Mouse (Mus musculus) heart, postnatal 0 days (tissue): ENCODE measurements around the gene Rpl3. TPM values are rescaled to one million over a fixed set of nuclear protein-coding genes. Genes with fewer than 3 reads are reported as not detected.

Experiments used
- ATAC-seq: fragments of 200-750 bp; cut with Nextera tagmentation; 2 replicates; pipeline ENCODE4 v1.8.0; 2017; ENCODE audit warnings: low read depth, moderate number of reproducible peaks, moderate library complexity; ENCODE audit not compliant: insufficient read depth
- DNase-seq: peaks from one replicate; pipeline ENCODE4 v3.0.0-alpha.2; 2016; ENCODE audit warnings: low spot score
- H3K27ac ChIP-seq: fragments of 300-500 bp; sonication (generic); 2 replicates; pipeline ENCODE4 v1.5.1; 2014; ENCODE audit warnings: low read depth, mild to moderate bottlenecking
- H3K27me3 ChIP-seq: fragments of 300-500 bp; sonication (generic); 2 replicates; pipeline ENCODE4 v1.6.1; 2014; ENCODE audit warnings: low read length, mixed read lengths; ENCODE audit not compliant: control insufficient read depth, insufficient read depth
- H3K36me3 ChIP-seq: fragments of 300-500 bp; sonication (generic); replicated peaks from 2 replicates; pipeline ENCODE4 v1.6.1; 2014; ENCODE audit warnings: low read length, mixed read lengths; ENCODE audit not compliant: control insufficient read depth, insufficient read depth
- H3K4me1 ChIP-seq: fragments of 300-500 bp; sonication (generic); 2 replicates; pipeline ENCODE4 v1.6.1; 2014; ENCODE audit warnings: antibody characterized with exemption; ENCODE audit not compliant: control insufficient read depth, insufficient read depth
- H3K4me2 ChIP-seq: fragments of 300-500 bp; sonication (generic); 2 replicates; pipeline ENCODE4 v1.6.1; 2014; ENCODE audit warnings: low read depth, mild to moderate bottlenecking, low read length, moderate library complexity
- H3K4me3 ChIP-seq: fragments of 300-500 bp; sonication (generic); 2 replicates; pipeline ENCODE4 v1.5.1; 2014; ENCODE audit warnings: low read depth, low read length
- H3K9ac ChIP-seq: fragments of 300-500 bp; sonication (generic); replicated peaks from 2 replicates; pipeline ENCODE4 v1.6.1; 2014; ENCODE audit warnings: low read depth, low read length, mixed read lengths
- H3K9me3 ChIP-seq: fragments of 300-500 bp; sonication (generic); replicated peaks from 2 replicates; pipeline ENCODE4 v1.6.1; 2016; ENCODE audit warnings: low read length; ENCODE audit not compliant: control insufficient read depth
- CTCF ChIP-seq: IDR thresholded peaks from 2 replicates; pipeline ENCODE4 v1.5.1; 2016; ENCODE audit warnings: antibody characterized with exemption, control low read depth, low read depth
- EP300 ChIP-seq: IDR thresholded peaks from 2 replicates; pipeline ENCODE4 v1.6.1; 2016; ENCODE audit warnings: antibody characterized with exemption, low read depth
- WGBS: fragments of 180-500 bp; shearing (Covaris S2); extraction: QIAGEN DNeasy Blood & Tissue Kit; methylation state at CpG from one replicate; pipeline ENCODE4 v1.1.7; 2014; 5-methylcytosine and 5-hydroxymethylcytosine counted together
- polyA plus RNA-seq: library from polyadenylated mRNA; unstranded; fragments of >200 nt; fragmentation: Nextera tagmentation; extraction: Ambion mirVana; gene quantifications from 2 replicates; pipeline ENCODE4 v1.2.1, GENCODE M21; 2015
- total RNA-seq: library from RNA; depleted of rRNA; stranded (reverse); fragments of >200 nt; gene quantifications from 2 replicates; pipeline ENCODE4 v1.2.3, GENCODE M21; 2014; ENCODE audit warnings: low replicate concordance

Gene Rpl3
- total and polyA plus RNA-seq, 2 experiments from 2014 or later, result 480 to 763 TPM

DNA sequence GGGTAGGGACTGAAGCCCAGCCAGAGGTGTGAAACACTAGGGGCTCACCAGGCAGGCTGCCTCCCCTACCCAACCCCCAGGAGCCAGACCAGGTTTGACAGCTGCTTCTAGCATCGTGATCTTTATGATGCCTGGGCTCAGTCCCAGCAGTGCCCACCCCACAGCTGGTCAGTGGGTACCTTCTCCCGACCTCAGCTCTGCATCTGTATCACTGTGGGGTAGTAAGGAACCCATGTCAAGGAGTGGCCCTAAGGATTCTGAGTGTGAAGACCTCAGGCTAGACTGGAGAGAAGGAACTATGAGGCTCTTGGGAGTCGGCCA lies 16.3 kb downstream of the Rpl3 start:
- H3K27ac ChIP-seq, result peak overlapping the region; percentile 31; the same call in 1 of the 2 replicates
- H3K4me1 ChIP-seq, result peaks cover 21% of the 10 kb centered on the region
- 40% methylated on average over 3 of the region's 3 CpGs for WGBS
- TF ChIP-seq CTCF (no peak), EP300 (no peak)
- peaks cover 35% of the 10 kb centered on the region for H3K36me3 ChIP-seq
- H3K4me3 ChIP-seq, result no peak overlapping the region
- H3K9ac ChIP-seq, result no peak overlapping the region
- no peaks in the 10 kb centered on the region for H3K27me3 ChIP-seq
- H3K9me3 ChIP-seq, result no peaks in the 10 kb centered on the region
- DNase-seq (no peak), ATAC-seq (no peak)
- no peak overlapping the region for H3K4me2 ChIP-seq

DNA sequence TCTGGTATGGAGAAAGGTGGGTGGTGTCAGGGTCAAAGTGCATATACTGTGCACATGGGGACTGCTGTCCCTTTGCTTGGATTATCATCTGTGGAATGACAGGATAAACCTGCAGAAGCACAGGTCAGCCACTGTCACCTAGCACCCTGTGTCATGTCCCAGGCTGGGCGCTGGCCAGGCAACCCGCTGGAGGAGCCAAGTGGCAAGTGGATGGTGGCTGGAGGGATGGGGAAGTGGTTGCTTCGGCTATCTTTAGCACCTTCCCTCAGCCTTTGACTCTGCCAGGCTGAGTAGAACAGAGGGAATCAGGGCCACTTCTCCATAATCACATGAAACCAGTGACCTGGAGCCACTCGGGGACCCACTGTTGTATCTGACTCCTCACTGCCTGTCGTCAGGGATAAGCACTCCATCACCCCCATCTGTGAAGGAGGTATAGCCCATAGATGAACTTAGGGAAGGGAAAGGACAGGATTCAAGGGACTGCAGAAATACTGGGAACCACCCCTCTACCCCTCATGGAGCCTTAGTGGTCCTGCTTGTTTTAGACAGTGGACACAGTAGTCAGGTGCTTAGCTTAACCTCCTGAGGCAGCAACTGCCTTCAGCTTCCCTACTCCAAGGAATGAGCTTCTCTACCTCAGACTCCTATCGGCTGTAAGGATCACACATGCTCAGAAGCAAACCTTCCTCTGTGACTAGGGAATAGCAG lies 16.9 kb downstream of the Rpl3 start:
- 38% methylated on average over 6 of the region's 6 CpGs for WGBS
- Histone ChIP-seq H3K36me3 (peaks cover 30% of the 10 kb centered on the region), H3K27ac (peak overlapping the region; percentile 31; the same call in 1 of the 2 replicates), H3K27me3 (no peaks in the 10 kb centered on the region), H3K9ac (0 out of 2 replicates have a peak overlapping the region, but pooled peaks have one; percentile 6), H3K4me3 (no peak overlapping the region), H3K9me3 (no peaks in the 10 kb centered on the region), H3K4me2 (no peak overlapping the region), H3K4me1 (peaks cover 22% of the 10 kb centered on the region)
- 0 out of 2 replicates have a peak, but pooled peaks have one; percentile 15 for ATAC-seq
- no peak for DNase-seq
- TF ChIP-seq CTCF, result no peak
- no peak for TF ChIP-seq EP300

DNA sequence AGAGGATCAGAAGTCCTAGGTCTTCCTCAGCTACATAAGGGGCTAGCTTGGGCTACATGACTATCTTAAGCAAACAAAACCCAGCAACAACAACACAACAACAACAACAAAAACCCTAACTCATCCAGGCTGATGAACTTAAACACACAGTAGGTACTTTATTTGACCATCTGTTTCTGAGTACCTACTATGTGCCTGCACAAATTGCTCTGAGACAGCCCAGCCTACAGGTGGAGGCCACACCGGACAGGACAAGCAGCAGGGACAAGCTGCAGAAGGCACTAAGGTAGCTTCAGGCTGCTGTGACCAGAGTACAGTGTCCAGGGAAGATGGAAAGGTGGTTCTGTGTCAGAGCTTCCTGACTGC lies 18.4 kb downstream of the Rpl3 start:
- H3K36me3 ChIP-seq, result peaks cover 14% of the 10 kb centered on the region
- no peaks in the 10 kb centered on the region for H3K27me3 ChIP-seq
- no peak overlapping the region for H3K4me3 ChIP-seq
- 96% methylated on average over 1 of the region's 1 CpGs for WGBS
- DNase-seq, result no peak
- ATAC-seq, result no peak
- no peaks in the 10 kb centered on the region for H3K9me3 ChIP-seq
- H3K9ac ChIP-seq, result no peak overlapping the region
- no peak overlapping the region for H3K4me2 ChIP-seq
- TF ChIP-seq CTCF (no peak), EP300 (no peak)
- no peak overlapping the region for H3K27ac ChIP-seq
- peaks cover 22% of the 10 kb centered on the region for H3K4me1 ChIP-seq

DNA sequence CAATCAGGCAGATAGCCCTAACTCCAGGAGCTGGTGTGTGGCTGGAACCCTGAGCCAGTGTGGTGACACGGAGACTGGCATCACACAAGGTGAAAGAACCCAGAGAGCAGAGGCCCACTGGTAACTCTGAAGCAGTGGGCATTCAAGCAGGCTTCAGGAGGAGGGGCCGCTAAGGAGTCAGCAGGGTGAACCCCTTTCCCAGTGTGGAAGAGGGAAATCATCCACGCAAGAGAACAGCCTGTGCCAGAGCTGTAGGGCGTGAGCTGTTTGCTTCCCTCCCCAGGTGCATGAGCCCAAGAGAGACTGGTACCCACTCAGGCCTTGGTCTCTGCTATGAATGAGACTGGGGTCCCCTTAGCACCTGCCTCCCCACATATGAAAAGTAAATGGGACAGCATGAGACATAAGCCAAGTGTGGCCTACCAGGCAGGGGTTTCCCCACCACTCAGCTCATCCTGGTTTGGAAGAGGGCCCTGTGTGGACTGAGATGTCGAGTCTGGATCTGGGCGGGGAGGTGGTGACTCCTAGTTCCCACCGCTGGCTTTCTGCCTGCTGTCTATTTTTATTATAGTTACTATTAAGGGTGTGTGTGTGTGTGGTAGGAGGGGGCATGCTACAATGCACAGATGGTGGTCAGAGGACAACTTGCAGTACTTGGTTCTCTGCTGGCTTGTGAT lies 19.0 kb downstream of the Rpl3 start:
- DNase-seq (no peak), ATAC-seq (peak; percentile 8; the same call in 1 of the 2 replicates)
- TF ChIP-seq EP300 (no peak), CTCF (no peak)
- H3K4me1 ChIP-seq, result peaks cover 22% of the 10 kb centered on the region
- no peak overlapping the region for H3K4me2 ChIP-seq
- no peaks in the 10 kb centered on the region for H3K27me3 ChIP-seq
- H3K27ac ChIP-seq, result peak overlapping the region; percentile 41
- peaks cover 9% of the 10 kb centered on the region for H3K36me3 ChIP-seq
- WGBS, result 54% methylated on average over 7 of the region's 7 CpGs
- H3K4me3 ChIP-seq, result no peak overlapping the region
- no peak overlapping the region for H3K9ac ChIP-seq
- no peaks in the 10 kb centered on the region for H3K9me3 ChIP-seq

DNA sequence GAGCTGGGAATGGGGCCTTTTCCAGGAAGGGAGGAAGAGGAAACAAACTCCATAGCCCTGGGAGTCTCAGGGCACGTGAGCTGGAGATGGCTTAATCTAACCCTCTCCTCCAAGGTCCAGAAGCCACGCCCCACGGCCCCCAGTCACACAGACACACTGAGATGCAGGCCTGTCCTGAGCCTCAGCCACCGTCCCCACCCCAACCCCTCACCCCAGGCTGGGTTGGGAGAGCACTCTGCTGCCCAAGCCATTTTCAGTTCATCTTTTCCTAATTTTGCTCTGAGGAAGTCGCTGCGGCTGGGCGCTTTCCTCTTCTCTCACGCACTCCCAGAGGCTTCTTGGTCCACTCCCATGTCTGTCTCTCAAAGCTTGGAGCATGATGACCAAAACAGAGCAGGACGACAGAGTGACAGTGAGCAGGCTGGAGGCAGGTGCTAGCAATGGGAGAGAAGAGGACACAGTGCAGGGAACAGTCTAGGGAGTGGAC lies 19.7 kb downstream of the Rpl3 start:
- H3K27ac ChIP-seq, result peak overlapping the region; percentile 41
- peaks cover 22% of the 10 kb centered on the region for H3K4me1 ChIP-seq
- H3K9me3 ChIP-seq, result no peaks in the 10 kb centered on the region
- ATAC-seq (peak; percentile 10; the same call in 1 of the 2 replicates), DNase-seq (no peak)
- H3K9ac ChIP-seq, result no peak overlapping the region
- TF ChIP-seq EP300 (no peak), CTCF (no peak)
- peaks cover 2% of the 10 kb centered on the region for H3K36me3 ChIP-seq
- H3K4me2 ChIP-seq, result no peak overlapping the region
- H3K4me3 ChIP-seq, result no peak overlapping the region
- 32% methylated on average over 9 of the region's 9 CpGs for WGBS
- H3K27me3 ChIP-seq, result no peaks in the 10 kb centered on the region
